Mouse (Mus musculus): Measurements from ENCODE around the gene Mllt6. TPM values are rescaled to one million over a fixed set of nuclear protein-coding genes. Genes with fewer than 3 reads are reported as not detected.

Mllt6 gene
- total and polyA plus RNA-seq, 3 experiments = 17.2 to 17.6 TPM; not detected in 1

GRCm38 (mm10) chr11:97719041-97719440 is 55.8 kb downstream of the Mllt6 start:
- Histone ChIP-seq H3K9me3 (replicated peaks; ENCODE audit: insufficient read depth, low read length) (no peaks in the 10 kb centered on the region), H3K79me2 (ENCODE audit: control insufficient read depth, insufficient read depth, low read length, poor library complexity) (no peaks in the 10 kb centered on the region), H3K4me3 (ENCODE audit: control insufficient read depth in 1 of 2, insufficient read depth in 1 of 2, low read depth in 2 of 2, low read length in 2 of 2) (no peak overlapping the region), H3K36me3 (ENCODE audit: control insufficient read depth in 1 of 2, insufficient read depth in 2 of 2, low read length in 2 of 2) (peaks cover 3 to 12% of the 10 kb centered on the region in 2 experiments; a peak in 3 of 4 replicates), H3K9ac (ENCODE audit: control insufficient read depth, low read depth, low read length, poor library complexity, severe bottlenecking) (no peak overlapping the region), H3K27ac (ENCODE audit: control insufficient read depth, low read depth, low read length) (no peak overlapping the region; the same call in 1 of the 2 replicates), H3K27me3 (ENCODE audit: control insufficient read depth in 1 of 2, insufficient read depth in 2 of 2, low read length in 2 of 2) (no peaks in the 10 kb centered on the region), H3K4me1 (ENCODE audit: control insufficient read depth in 1 of 2, insufficient read depth in 2 of 2, low read length in 2 of 2) (peaks cover 0 to 3% of the 10 kb centered on the region in 2 experiments; a peak in 2 of 4 replicates)
- DNase-seq (ENCODE audit: low read depth, low spot score) = no peak
- no peak for TF ChIP-seq MYC (IDR thresholded peaks at IDR 0.05; ENCODE audit: low read depth, low read length)
- no peak for TF ChIP-seq MAZ (IDR thresholded peaks at IDR 0.05; ENCODE audit: low read depth, low read length)
- no peak for TF ChIP-seq CHD2 (IDR thresholded peaks at IDR 0.05; ENCODE audit: low read length)
- no peak for TF ChIP-seq MYB (IDR thresholded peaks at IDR 0.05; ENCODE audit: low read depth, low read length)
- TF ChIP-seq ZNF384 (IDR thresholded peaks at IDR 0.05; ENCODE audit: low read depth, low read length) = no peak
- TF ChIP-seq UBTF (IDR thresholded peaks at IDR 0.05; ENCODE audit: borderline replicate concordance, insufficient read depth, low read depth, low read length) = no peak
- TF ChIP-seq TCF12 (IDR thresholded peaks at IDR 0.05; ENCODE audit: low read depth, low read length) = no peak
- no peak for TF ChIP-seq MXI1 (IDR thresholded peaks at IDR 0.05; ENCODE audit: low read depth, low read length)
- TF ChIP-seq USF2 (IDR thresholded peaks at IDR 0.05; ENCODE audit: borderline replicate concordance in 1 of 2, insufficient read depth in 1 of 2, low read depth in 1 of 2, low read length in 2 of 2) = no peak
- no peak for TF ChIP-seq NELFE (IDR thresholded peaks at IDR 0.05; ENCODE audit: low read depth, low read length)
- TF ChIP-seq CHD1 (IDR thresholded peaks at IDR 0.05; ENCODE audit: low read depth, low read length) = no peak
- TF ChIP-seq RCOR1 (IDR thresholded peaks at IDR 0.05; ENCODE audit: low read depth, low read length) = no peak
- no peak for TF ChIP-seq GATA1 (IDR thresholded peaks at IDR 0.05; ENCODE audit: low read depth, low read length)
- TF ChIP-seq ZMIZ1 (IDR thresholded peaks at IDR 0.05; ENCODE audit: low read depth, low read length) = no peak
- no peak for TF ChIP-seq BHLHE40 (IDR thresholded peaks at IDR 0.05; ENCODE audit: borderline replicate concordance, low read depth, low read length)
- TF ChIP-seq MEF2A (IDR thresholded peaks at IDR 0.05; ENCODE audit: extremely low read depth, insufficient replicate concordance, low read depth, low read length, poor library complexity, severe bottlenecking) = no peak
- TF ChIP-seq MAFK (IDR thresholded peaks at IDR 0.05; ENCODE audit: borderline replicate concordance, low read depth, low read length) = no peak

DNA sequence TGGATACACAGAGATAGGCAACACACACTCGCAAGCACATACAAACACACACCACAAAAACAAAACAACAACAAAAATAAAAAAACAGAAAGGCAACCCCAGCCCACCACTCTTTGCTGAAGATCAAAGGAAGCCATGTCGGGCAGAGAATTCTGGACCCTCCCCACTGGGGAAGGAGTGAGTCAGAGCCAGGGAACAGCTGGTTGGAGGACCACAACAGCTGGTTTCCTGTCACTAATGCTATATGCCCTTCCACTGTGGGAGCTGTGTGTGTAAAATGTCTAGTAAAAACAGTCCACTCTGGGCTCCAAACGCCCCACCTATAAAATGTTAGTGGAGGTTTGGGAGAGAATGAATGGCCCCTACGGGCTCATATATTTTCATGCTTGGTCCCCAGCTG is 58.1 kb downstream of the Mllt6 start:
- Histone ChIP-seq H3K27ac (ENCODE audit: control insufficient read depth, low read depth, low read length) (no peak overlapping the region), H3K79me2 (ENCODE audit: control insufficient read depth, insufficient read depth, low read length, poor library complexity) (no peaks in the 10 kb centered on the region), H3K9me3 (replicated peaks; ENCODE audit: insufficient read depth, low read length) (no peaks in the 10 kb centered on the region), H3K9ac (ENCODE audit: control insufficient read depth, low read depth, low read length, poor library complexity, severe bottlenecking) (no peak overlapping the region), H3K4me1 (ENCODE audit: control insufficient read depth in 1 of 2, insufficient read depth in 2 of 2, low read length in 2 of 2) (peaks cover 0 to 3% of the 10 kb centered on the region in 2 experiments; a peak in 2 of 4 replicates), H3K27me3 (ENCODE audit: control insufficient read depth in 1 of 2, insufficient read depth in 2 of 2, low read length in 2 of 2) (no peaks in the 10 kb centered on the region), H3K4me3 (ENCODE audit: control insufficient read depth in 1 of 2, insufficient read depth in 1 of 2, low read depth in 2 of 2, low read length in 2 of 2) (no peak overlapping the region), H3K36me3 (ENCODE audit: control insufficient read depth in 1 of 2, insufficient read depth in 2 of 2, low read length in 2 of 2) (peaks cover 3 to 14% of the 10 kb centered on the region in 2 experiments; a peak in 3 of 4 replicates)
- no peak for DNase-seq (ENCODE audit: low read depth, low spot score)
- TF ChIP-seq POLR2AphosphoS5 (IDR thresholded peaks at IDR 0.05; ENCODE audit: borderline replicate concordance, low read depth, low read length) (no peak), RCOR1 (IDR thresholded peaks at IDR 0.05; ENCODE audit: low read depth, low read length) (no peak), USF1 (IDR thresholded peaks at IDR 0.05; ENCODE audit: low read depth, low read length) (no peak)

Measured in MEL (cell line).